Mouse (Mus musculus) embryonic fibroblast, embryonic 13.5 days (primary cell): ENCODE data around the gene Aak1.

Experiments
- CTCF ChIP-seq: IDR thresholded peaks from 2 replicates; pipeline ENCODE4 v1.5.1; 2011; ENCODE audit warnings: mild to moderate bottlenecking, control low read depth, low read length, moderate library complexity, borderline replicate concordance; ENCODE audit not compliant: insufficient read depth
- POLR2A ChIP-seq: IDR thresholded peaks from 2 replicates; pipeline ENCODE4 v1.6.1; 2011; ENCODE audit warnings: low read depth, mild to moderate bottlenecking, control low read depth, low read length, moderate library complexity

DNA sequence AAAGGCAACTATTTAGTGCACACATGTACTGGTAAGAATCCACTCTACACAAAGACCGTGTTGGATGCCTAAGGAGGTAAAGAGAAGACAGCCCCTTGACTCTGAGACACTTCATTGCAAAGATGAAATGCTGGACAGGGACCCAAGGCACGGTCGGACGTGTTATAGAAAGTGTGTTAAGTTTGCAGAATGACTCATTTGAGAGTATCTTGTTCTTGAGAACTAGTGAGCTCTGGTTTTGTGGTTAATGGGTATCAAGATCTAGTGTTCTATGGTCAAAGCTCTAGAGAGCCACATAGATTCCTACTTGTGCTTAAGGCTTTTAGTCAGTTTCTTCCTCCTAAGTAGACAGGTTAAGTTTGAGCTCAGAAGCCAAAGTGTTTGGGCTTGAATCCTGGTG is 2.9 kb upstream of the Aak1 start:
- no peak for TF ChIP-seq CTCF
- TF ChIP-seq POLR2A = no peak
